Mouse (Mus musculus) erythroblast, embryonic 14.5 days (primary cell): Measurements from ENCODE around the gene Serping1. TPM values are rescaled to one million over a fixed set of nuclear protein-coding genes. Genes with fewer than 3 reads are reported as not detected.
"Not testable (repeated sequence)": the region's sequence is repeated elsewhere in the genome, so short reads cannot be mapped to it uniquely, and the experiment has no call there.

Experiments
- H3K27me3 ChIP-seq: 2 replicates; pipeline ENCODE4 v1.6.1; 2012; ENCODE audit warnings: inconsistent platforms; ENCODE audit not compliant: control insufficient read depth
- H3K36me3 ChIP-seq: 2 replicates; pipeline ENCODE4 v1.6.1; 2012; ENCODE audit warnings: mild to moderate bottlenecking, inconsistent platforms; ENCODE audit not compliant: control insufficient read depth
- H3K4me1 ChIP-seq: 2 replicates; pipeline ENCODE4 v1.6.1; 2012; ENCODE audit warnings: inconsistent platforms; ENCODE audit not compliant: control insufficient read depth
- H3K4me3 ChIP-seq: replicated peaks from 2 replicates; pipeline ENCODE3; 2012; ENCODE audit warnings: moderate library complexity, mild to moderate bottlenecking, inconsistent platforms
- H3K9me3 ChIP-seq: 2 replicates; pipeline ENCODE4 v1.6.1; 2012; ENCODE audit warnings: low read length, inconsistent platforms, mixed read lengths; ENCODE audit not compliant: control insufficient read depth
- GATA1 ChIP-seq: IDR thresholded peaks from 2 replicates; pipeline ENCODE4 v1.6.1; 2012; ENCODE audit warnings: low read length, inconsistent platforms, mixed read lengths
- TAL1 ChIP-seq: IDR thresholded peaks from 3 replicates; pipeline ENCODE4 v1.6.1; 2012; ENCODE audit warnings: low read length, inconsistent platforms, mixed read lengths
- polyA plus RNA-seq: library from polyadenylated mRNA; stranded (reverse); fragments of >175 nt; gene quantifications from 2 replicates; pipeline ENCODE4 v1.2.3, GENCODE M21; 2012

Gene Serping1
- polyA plus RNA-seq, 1 experiment, result not detected

GRCm38 (mm10) chr2:84737451-84737925, 37.8 kb downstream of the Serping1 start:
- no peaks in the 10 kb centered on the region for H3K9me3 ChIP-seq
- H3K4me1 ChIP-seq, result peaks cover 97% of the 10 kb centered on the region
- peaks cover 88% of the 10 kb centered on the region for H3K36me3 ChIP-seq
- TF ChIP-seq TAL1 (no peak), GATA1 (no peak)
- H3K27me3 ChIP-seq, result peaks cover 51% of the 10 kb centered on the region
- H3K4me3 ChIP-seq, result peak overlapping the region; percentile 83

- TF ChIP-seq GATA1, result no peak
- Histone ChIP-seq H3K9me3 (no peaks in the 10 kb centered on the region), H3K4me3 (peak overlapping the region; percentile 83), H3K36me3 (peaks cover 81% of the 10 kb centered on the region), H3K4me1 (peaks cover 97% of the 10 kb centered on the region), H3K27me3 (peaks cover 43% of the 10 kb centered on the region)
Measured at GRCm38 (mm10) chr2:84736312-84737161, 38.7 kb downstream of the Serping1 start.

GRCm38 (mm10) chr2:84735346-84735920, 39.8 kb downstream of the Serping1 start:
- TF ChIP-seq GATA1, result peak; percentile 100
- peak; percentile 100 for TF ChIP-seq TAL1
- Histone ChIP-seq H3K36me3 (peaks cover 78% of the 10 kb centered on the region), H3K4me3 (peak overlapping the region; percentile 83), H3K27me3 (peaks cover 43% of the 10 kb centered on the region), H3K4me1 (peaks cover 97% of the 10 kb centered on the region), H3K9me3 (no peaks in the 10 kb centered on the region)

GRCm38 (mm10) chr2:84734919-84735318, 40.3 kb downstream of the Serping1 start:
- Histone ChIP-seq H3K4me1 (peaks cover 97% of the 10 kb centered on the region), H3K27me3 (peaks cover 41% of the 10 kb centered on the region), H3K4me3 (peak overlapping the region; percentile 83), H3K36me3 (peaks cover 78% of the 10 kb centered on the region), H3K9me3 (no peaks in the 10 kb centered on the region)
- no peak for TF ChIP-seq TAL1
- no peak for TF ChIP-seq GATA1

- peaks cover 76% of the 10 kb centered on the region for H3K36me3 ChIP-seq
- peak overlapping the region; percentile 83 for H3K4me3 ChIP-seq
- H3K9me3 ChIP-seq, result no peaks in the 10 kb centered on the region
- H3K4me1 ChIP-seq, result peaks cover 97% of the 10 kb centered on the region
- H3K27me3 ChIP-seq, result peaks cover 36% of the 10 kb centered on the region
- TF ChIP-seq GATA1, result no peak
- no peak for TF ChIP-seq TAL1
Measured at GRCm38 (mm10) chr2:84734351-84734864, 40.8 kb downstream of the Serping1 start.

- H3K36me3 ChIP-seq, result peaks cover 71% of the 10 kb centered on the region
- no peaks in the 10 kb centered on the region for H3K9me3 ChIP-seq
- peaks cover 36% of the 10 kb centered on the region for H3K27me3 ChIP-seq
- peaks cover 96% of the 10 kb centered on the region for H3K4me1 ChIP-seq
- TF ChIP-seq GATA1, result no peak
- peak within 1 kb of the TSS; percentile 83 for H3K4me3 ChIP-seq
Measured at GRCm38 (mm10) chr2:84733579-84734300, 41.5 kb downstream of the Serping1 start, which contains the start of gene Ypel4. TSS of gene Ypel4 (plus strand) at chr2:84734058.

GRCm38 (mm10) chr2:84732394-84732793, 42.9 kb downstream of the Serping1 start:
- peaks cover 94% of the 10 kb centered on the region for H3K4me1 ChIP-seq
- peaks cover 58% of the 10 kb centered on the region for H3K36me3 ChIP-seq
- H3K27me3 ChIP-seq, result peaks cover 22% of the 10 kb centered on the region
- no peaks in the 10 kb centered on the region for H3K9me3 ChIP-seq
- peak; percentile 53; the same call in 2 of the 3 replicates for TF ChIP-seq TAL1
- TF ChIP-seq GATA1, result peak; percentile 70
- peak overlapping the region; percentile 83 for H3K4me3 ChIP-seq

- Histone ChIP-seq H3K4me3 (no peak overlapping the region), H3K4me1 (peaks cover 86% of the 10 kb centered on the region), H3K36me3 (peaks cover 49% of the 10 kb centered on the region), H3K27me3 (peaks cover 10% of the 10 kb centered on the region), H3K9me3 (no peaks in the 10 kb centered on the region)
- TF ChIP-seq GATA1, result no peak
- no peak for TF ChIP-seq TAL1
Measured at GRCm38 (mm10) chr2:84731206-84731605, 44.0 kb downstream of the Serping1 start.

GRCm38 (mm10) chr2:84728191-84728590, 47.1 kb downstream of the Serping1 start:
- not testable (repeated sequence) for H3K27me3 ChIP-seq, H3K9me3 ChIP-seq
- Histone ChIP-seq H3K4me1 (peaks cover 88% of the 10 kb centered on the region), H3K36me3 (peaks cover 54% of the 10 kb centered on the region), H3K4me3 (peak overlapping the region; percentile 91)
